Mouse (Mus musculus): ENCODE measurements around the gene Mob3c. TPM values are rescaled to one million over a fixed set of nuclear protein-coding genes. Genes with fewer than 3 reads are reported as not detected.

The Mob3c gene
- total RNA-seq, 2 experiments from 2014 or later = 2.1 to 2.2 TPM

GRCm38 (mm10) chr4:115878216-115878678, 50.4 kb downstream of the Mob3c start:
- DNase-seq (ENCODE audit: low spot score) = no peak

- no peak for DNase-seq (ENCODE audit: low spot score)
Observed at GRCm38 (mm10) chr4:115878828-115879227, 50.9 kb downstream of the Mob3c start.

- DNase-seq (ENCODE audit: low spot score) = no peak
Observed at GRCm38 (mm10) chr4:115881183-115881582, 53.3 kb downstream of the Mob3c start.

- DNase-seq (ENCODE audit: low spot score) = no peak
Observed at GRCm38 (mm10) chr4:115882195-115882594, 54.3 kb downstream of the Mob3c start.

- DNase-seq (ENCODE audit: low spot score) = no peak
Observed at GRCm38 (mm10) chr4:115884022-115884421, 56.1 kb downstream of the Mob3c start, which contains the start of gene Kncn. Gene Kncn, plus strand, starts transcription at chr4:115884400.

Other genes with a start within 250 kb of the Mob3c start
- gene Cyp4a32, start 227.1 kb upstream of the Mob3c start, total RNA-seq (2021) = not detected
- gene Cyp4b1, start 180.4 kb upstream of the Mob3c start, total RNA-seq (2021) = 1 to 10 TPM; 4.1 to 4.9 TPM
- 10 to 100 TPM; 46.2 to 49.5 TPM for gene Efcab14, start 90.3 kb upstream of the Mob3c start, total RNA-seq (2021)
- gene Tex38, start 47.1 kb upstream of the Mob3c start, total RNA-seq (2021) = 1 to 10 TPM; 2.8 to 4.0 TPM
- gene Atpaf1, start 43.3 kb upstream of the Mob3c start, total RNA-seq (2021) = 10 to 100 TPM; 56.9 to 58.7 TPM
- gene Mknk1, start 11.1 kb downstream of the Mob3c start, total RNA-seq (2021) = 10 to 100 TPM; 21.8 to 26.1 TPM
- not detected for gene Kncn, start 56.3 kb downstream of the Mob3c start, total RNA-seq (2021)
- not detected for gene 6430628N08Rik, start 62.6 kb downstream of the Mob3c start, total RNA-seq (2021)
- not detected for gene Dmbx1, start 111.8 kb downstream of the Mob3c start, total RNA-seq (2021)
- gene Faah, start 189.8 kb downstream of the Mob3c start, total RNA-seq (2021) = under 1 TPM; 0.09 to 0.19 TPM
- 10 to 100 TPM; 13.2 to 14.2 TPM for gene Nsun4, start 225.8 kb downstream of the Mob3c start, total RNA-seq (2021)
- gene Uqcrh, start 247.0 kb downstream of the Mob3c start, total RNA-seq (2021) = 100 to 1,000 TPM; 730 to 801 TPM
- 10 to 100 TPM; 18.1 to 18.2 TPM for gene Lrrc41, start 247.2 kb downstream of the Mob3c start, total RNA-seq (2021)

All from gastrocnemius, adult 18-20 months (tissue).